11 mouse cellular contexts compared by ENCODE assay signal in genomic region chr5:65457086-65457827, GRCm38 (mm10). TPM values are rescaled to one million over a fixed set of nuclear protein-coding genes. Genes with fewer than 3 reads are reported as not detected.
DNase-seq lines count a peak whose midpoint lies in the region; ATAC-seq and TF ChIP-seq lines count a peak whose summit lies in the region.
"Had no signal": no experiment of that assay in that cellular context is flagged by ENCODE, and none has a peak within 500 bp of the region (broad histone marks: within the 10 kb centered on the region; RNA-seq: fewer than 3 reads in every experiment).

No protein-coding gene starts in this region.

- H3K4me1 ChIP-seq in embryonic fibroblast, embryonic 13.5 days (ENCODE audit: control insufficient read depth, insufficient read depth, low read length), result peaks cover 25% of the 10 kb centered on the region
- H3K4me1 ChIP-seq: midbrain, embryonic 12.5 days had no signal

- TF ChIP-seq POLR2A in embryonic fibroblast, embryonic 13.5 days (IDR thresholded peaks at IDR 0.05; ENCODE audit: low read depth, low read length), result peak; percentile 55; the same call in 1 of the 2 replicates

- peaks cover 24% of the 10 kb centered on the region; the same call in 1 of the 2 replicates for H3K36me3 ChIP-seq in macrophage (ENCODE audit: inconsistent target)
- H3K36me3 ChIP-seq: midbrain, embryonic 12.5 days had no signal

- H3K4me3 ChIP-seq in embryonic fibroblast, embryonic 13.5 days (ENCODE audit: insufficient read depth, low read length), result no peak overlapping the region
- H3K4me3 ChIP-seq in macrophage (ENCODE audit: inconsistent target), result no peak overlapping the region
- H3K4me3 ChIP-seq: midbrain, embryonic 12.5 days had no signal

- no peak for ATAC-seq in megakaryocyte, adult 5-6 weeks (ENCODE audit: poor library complexity, severe bottlenecking)
- no peak for ATAC-seq in megakaryocyte progenitor cell, adult 5-6 weeks (replicated peaks; ENCODE audit: poor library complexity)

- intact Hi-C loops in heart, postnatal 25 days (cut with DNase I), result no loop called here

- no peaks in the 10 kb centered on the region for H3K79me2 ChIP-seq in macrophage (ENCODE audit: inconsistent target)

- TF ChIP-seq CTCF in embryonic fibroblast, embryonic 13.5 days (IDR thresholded peaks at IDR 0.05; ENCODE audit: borderline replicate concordance, insufficient read depth, low read length), result no peak

- 100% methylated on average over 7 of the region's 7 CpGs for WGBS in macrophage (ENCODE audit: missing documents)

- peak overlapping the region; percentile 96 for H3K27ac ChIP-seq in embryonic fibroblast, embryonic 13.5 days (ENCODE audit: insufficient read depth, low read length)
- H3K27ac ChIP-seq in macrophage, result peak overlapping the region; percentile 80
- H3K27ac ChIP-seq: midbrain, embryonic 12.5 days had no signal

- DNase-seq in heart, adult 11 months, result peak; percentile 96
- no peak for DNase-seq in heart, postnatal 25 days (ENCODE audit: low spot score)
- peak; percentile 51 for DNase-seq in kidney, postnatal 14 days
- DNase-seq in spleen, postnatal 36 days (ENCODE audit: low spot score in 2 of 2), result no peak
- DNase-seq: B cell, adult 2 months; cerebellum, adult 11 months had no signal

RNA-seq across cellular contexts. Expression of gene Ugdh, which starts 21.5 kb away (rescaled TPM):
- total RNA-seq in heart, postnatal 25 days (2021), result 10 to 100 TPM; 16.7 to 17.8 TPM
- 127 and 148 TPM in 2 replicates for polyA plus RNA-seq in embryonic fibroblast, embryonic 13.5 days (2011; ENCODE audit: insufficient read length, low read depth, missing spikeins)
- 100 to 1,000 TPM in 1 of 26 experiments, 10 to 100 TPM in 25; 13.0 to 153 (median 34.1) TPM for total RNA-seq in macrophage (2018; cell fraction: chromatin; rRNA removed)
- total RNA-seq in macrophage (2018; cell fraction: cytosol; rRNA removed), result 10 to 100 TPM; 35.3 to 60.4 (median 42.7) TPM
- total RNA-seq in macrophage (2018; cell fraction: nucleus; rRNA removed), result 100 to 1,000 TPM in 1 of 26 experiments, 10 to 100 TPM in 25; 17.4 to 114 (median 34.7) TPM
- polyA plus RNA-seq in macrophage (2018), result 29.7 to 103 TPM (median 53.7 TPM) in 3 replicates
- 87.9 and 92.7 TPM in 2 replicates for total RNA-seq in megakaryocyte, adult 5-6 weeks (2015)
- total RNA-seq in megakaryocyte, adult 5-6 weeks (2017), result 121 TPM in 2 replicates
- total RNA-seq in megakaryocyte progenitor cell, adult 5-6 weeks (2015), result 48.0 and 52.4 TPM in 2 replicates
- 78.9 and 80.5 TPM in 2 replicates for total RNA-seq in megakaryocyte progenitor cell, adult 5-6 weeks (2017)

RNA-seq across cellular contexts. Expression of gene Gm43552, which starts 35.4 kb away (rescaled TPM):
- not detected for total RNA-seq in heart, postnatal 25 days (2021)
- not detected in 2 replicates for polyA plus RNA-seq in embryonic fibroblast, embryonic 13.5 days (2011; ENCODE audit: insufficient read length, low read depth, missing spikeins)
- total RNA-seq in macrophage (2018; cell fraction: chromatin; rRNA removed), result not detected
- total RNA-seq in macrophage (2018; cell fraction: cytosol; rRNA removed), result not detected
- not detected for total RNA-seq in macrophage (2018; cell fraction: nucleus; rRNA removed)
- polyA plus RNA-seq in macrophage (2018), result not detected in 3 replicates
- not detected in 2 replicates for total RNA-seq in megakaryocyte, adult 5-6 weeks (2015)
- not detected in 2 replicates for total RNA-seq in megakaryocyte, adult 5-6 weeks (2017)
- total RNA-seq in megakaryocyte progenitor cell, adult 5-6 weeks (2015), result not detected in 2 replicates
- total RNA-seq in megakaryocyte progenitor cell, adult 5-6 weeks (2017), result not detected in 2 replicates
- polyA plus RNA-seq: midbrain, embryonic 12.5 days had no signal

Comparison
In these comparisons a context has a peak if more than half of its experiments do, and no peak if none do; other contexts are left out.
1. DNase-seq: peak in heart, adult 11 months (single experiment) and kidney, postnatal 14 days (single experiment); none in heart, postnatal 25 days (single experiment) and spleen, postnatal 36 days (0 of 2).